Comparison of ENCODE assay signal across 16 mouse cellular contexts in genomic region chr11:18971551-18971950, GRCm38 (mm10). TPM values are rescaled to one million over a fixed set of nuclear protein-coding genes. Genes with fewer than 3 reads are reported as not detected.
DNase-seq lines count a peak whose midpoint lies in the region; ATAC-seq and TF ChIP-seq lines count a peak whose summit lies in the region.
"Had no signal": no experiment of that assay in that cellular context is flagged by ENCODE, and none has a peak within 500 bp of the region (broad histone marks: within the 10 kb centered on the region; RNA-seq: fewer than 3 reads in every experiment).

No protein-coding gene starts in this region.

- no peaks in the 10 kb centered on the region for H3K4me1 ChIP-seq in forebrain, embryonic 14.5 days (ENCODE audit: control insufficient read depth, insufficient read depth, low read length)
- no peaks in the 10 kb centered on the region for H3K4me1 ChIP-seq in forebrain, postnatal 0 days (ENCODE audit: insufficient read depth)
- H3K4me1 ChIP-seq in kidney, adult 2 months (ENCODE audit: control insufficient read depth, insufficient read depth, low read length), result peaks cover 5% of the 10 kb centered on the region; the same call in 1 of the 2 replicates
- H3K4me1 ChIP-seq in midbrain, embryonic 15.5 days, result 0 out of 2 replicates have a peak, but pooled peaks cover 2% of the 10 kb centered on the region
- peaks cover 8% of the 10 kb centered on the region for H3K4me1 ChIP-seq in midbrain, embryonic 13.5 days (replicated peaks)
- H3K4me1 ChIP-seq in embryonic facial prominence, embryonic 14.5 days (ENCODE audit: control insufficient read depth, insufficient read depth, low read length), result peaks cover 5% of the 10 kb centered on the region

- TF ChIP-seq CTCF in forebrain, postnatal 0 days (IDR thresholded peaks at IDR 0.05; ENCODE audit: low read depth), result no peak
- no peak for TF ChIP-seq CTCF in kidney, adult 2 months (conservative IDR thresholded peaks at IDR 0.05; ENCODE audit: insufficient read depth, insufficient read length, low read depth, low read length)

- H3K27ac ChIP-seq in forebrain, embryonic 14.5 days (ENCODE audit: low read depth, low read length), result no peak overlapping the region
- no peak overlapping the region for H3K27ac ChIP-seq in forebrain, postnatal 0 days (ENCODE audit: low read depth, low read length)
- H3K27ac ChIP-seq in kidney, adult 2 months (ENCODE audit: insufficient read depth, low read depth, low read length), result no peak overlapping the region
- H3K27ac ChIP-seq in midbrain, embryonic 15.5 days, result no peak overlapping the region
- no peak overlapping the region for H3K27ac ChIP-seq in midbrain, embryonic 13.5 days
- H3K27ac ChIP-seq in embryonic facial prominence, embryonic 14.5 days (replicated peaks; ENCODE audit: low read depth, low read length), result no peak overlapping the region
- H3K27ac ChIP-seq: forebrain, embryonic 10.5 days; intestine, embryonic 15.5 days; midbrain, embryonic 10.5 days had no signal

- H3K4me2 ChIP-seq in forebrain, embryonic 14.5 days (ENCODE audit: low read length), result no peak overlapping the region
- no peak overlapping the region for H3K4me2 ChIP-seq in forebrain, postnatal 0 days (ENCODE audit: low read depth)
- H3K4me2 ChIP-seq in midbrain, embryonic 15.5 days, result no peak overlapping the region
- no peak overlapping the region for H3K4me2 ChIP-seq in midbrain, embryonic 13.5 days (replicated peaks)
- no peak overlapping the region for H3K4me2 ChIP-seq in embryonic facial prominence, embryonic 14.5 days (ENCODE audit: low read depth, low read length)
- H3K4me2 ChIP-seq: intestine, embryonic 15.5 days had no signal

- H3K36me3 ChIP-seq in forebrain, embryonic 14.5 days (ENCODE audit: control insufficient read depth, insufficient read depth, low read length), result 0 out of 2 replicates have a peak, but pooled peaks cover 2% of the 10 kb centered on the region
- H3K36me3 ChIP-seq in forebrain, postnatal 0 days (ENCODE audit: insufficient read depth), result no peaks in the 10 kb centered on the region
- no peaks in the 10 kb centered on the region for H3K36me3 ChIP-seq in kidney, adult 2 months (ENCODE audit: control insufficient read depth, insufficient read depth, low read length)
- H3K36me3 ChIP-seq in midbrain, embryonic 15.5 days (replicated peaks), result no peaks in the 10 kb centered on the region
- H3K36me3 ChIP-seq in midbrain, embryonic 13.5 days, result no peaks in the 10 kb centered on the region
- H3K36me3 ChIP-seq in embryonic facial prominence, embryonic 14.5 days (ENCODE audit: control insufficient read depth, insufficient read depth, low read length), result peaks cover 10% of the 10 kb centered on the region; the same call in 1 of the 2 replicates
- H3K36me3 ChIP-seq: intestine, embryonic 15.5 days had no signal

- 27% methylated on average over 3 of the region's 3 CpGs for WGBS in forebrain, embryonic 14.5 days
- 38% methylated on average over 3 of the region's 3 CpGs for WGBS in forebrain, postnatal 0 days
- 36% methylated on average over 3 of the region's 3 CpGs for WGBS in kidney, adult 2 months
- WGBS in midbrain, embryonic 15.5 days, result 44% methylated on average over 3 of the region's 3 CpGs
- 53% methylated on average over 3 of the region's 3 CpGs for WGBS in midbrain, embryonic 13.5 days
- WGBS in embryonic facial prominence, embryonic 14.5 days, result 22% methylated on average over 3 of the region's 3 CpGs

- no peaks in the 10 kb centered on the region for H3K9me3 ChIP-seq in forebrain, embryonic 14.5 days (replicated peaks; ENCODE audit: control insufficient read depth, low read length)
- no peaks in the 10 kb centered on the region for H3K9me3 ChIP-seq in forebrain, postnatal 0 days (ENCODE audit: low read length)
- H3K9me3 ChIP-seq in midbrain, embryonic 15.5 days, result no peaks in the 10 kb centered on the region
- H3K9me3 ChIP-seq in midbrain, embryonic 13.5 days, result no peaks in the 10 kb centered on the region
- no peaks in the 10 kb centered on the region for H3K9me3 ChIP-seq in embryonic facial prominence, embryonic 14.5 days (ENCODE audit: control insufficient read depth, low read length)
- H3K9me3 ChIP-seq: forebrain, embryonic 10.5 days; intestine, embryonic 15.5 days; midbrain, embryonic 10.5 days had no signal

- DNase-seq in forebrain, embryonic 14.5 days (ENCODE audit: low spot score), result peak; percentile 24
- DNase-seq in forebrain, postnatal 0 days, result no peak
- DNase-seq in kidney, adult 2 months, result peak; percentile 20
- no peak for DNase-seq in kidney, adult 11 months
- DNase-seq in embryonic facial prominence, embryonic 14.5 days (ENCODE audit: low spot score), result peak; percentile 48
- DNase-seq in layer of hippocampus, postnatal 14 days (ENCODE audit: low spot score in 2 of 2), result no peak
- DNase-seq: embryo, embryonic 11 days; heart, adult 2 months; lung, adult 2 months; right cerebral cortex, adult 18-20 months; thymus, adult 2 months had no signal

- no peaks in the 10 kb centered on the region for H3K27me3 ChIP-seq in forebrain, embryonic 14.5 days (replicated peaks; ENCODE audit: control insufficient read depth, insufficient read depth, low read length)
- no peaks in the 10 kb centered on the region for H3K27me3 ChIP-seq in forebrain, postnatal 0 days (ENCODE audit: insufficient read depth, low read length)
- no peaks in the 10 kb centered on the region for H3K27me3 ChIP-seq in kidney, adult 2 months (replicated peaks; ENCODE audit: control insufficient read depth, insufficient read depth, low read length)
- no peaks in the 10 kb centered on the region for H3K27me3 ChIP-seq in midbrain, embryonic 15.5 days (replicated peaks)
- no peaks in the 10 kb centered on the region for H3K27me3 ChIP-seq in midbrain, embryonic 13.5 days
- H3K27me3 ChIP-seq in embryonic facial prominence, embryonic 14.5 days (replicated peaks; ENCODE audit: control insufficient read depth, insufficient read depth, low read length), result no peaks in the 10 kb centered on the region
- H3K27me3 ChIP-seq: intestine, embryonic 15.5 days had no signal

- H3K4me3 ChIP-seq in forebrain, embryonic 14.5 days (ENCODE audit: low read depth, low read length), result no peak overlapping the region
- H3K4me3 ChIP-seq in forebrain, postnatal 0 days (ENCODE audit: low read depth, low read length), result no peak overlapping the region
- no peak overlapping the region for H3K4me3 ChIP-seq in kidney, adult 2 months (ENCODE audit: insufficient read depth, low read depth, low read length)
- no peak overlapping the region for H3K4me3 ChIP-seq in midbrain, embryonic 15.5 days
- H3K4me3 ChIP-seq in midbrain, embryonic 13.5 days (replicated peaks), result no peak overlapping the region
- H3K4me3 ChIP-seq in embryonic facial prominence, embryonic 14.5 days (ENCODE audit: low read depth, low read length), result no peak overlapping the region
- H3K4me3 ChIP-seq: forebrain, embryonic 10.5 days; heart, adult 2 months; intestine, embryonic 15.5 days; midbrain, embryonic 10.5 days had no signal

- ATAC-seq in forebrain, embryonic 14.5 days, result no peak
- no peak for ATAC-seq in forebrain, postnatal 0 days
- 0 out of 2 replicates have a peak, but pooled peaks have one; percentile 24 for ATAC-seq in midbrain, embryonic 15.5 days (replicated peaks)
- no peak for ATAC-seq in midbrain, embryonic 13.5 days
- ATAC-seq in embryonic facial prominence, embryonic 14.5 days (ENCODE audit: low read depth), result no peak
- ATAC-seq: intestine, embryonic 15.5 days had no signal

- no peak for TF ChIP-seq POLR2A in kidney, adult 2 months (IDR thresholded peaks at IDR 0.05; ENCODE audit: low read depth, low read length)

- no peak overlapping the region for H3K9ac ChIP-seq in forebrain, embryonic 14.5 days (ENCODE audit: low read length)
- no peak overlapping the region for H3K9ac ChIP-seq in forebrain, postnatal 0 days
- no peak overlapping the region for H3K9ac ChIP-seq in midbrain, embryonic 15.5 days
- H3K9ac ChIP-seq in midbrain, embryonic 13.5 days (replicated peaks), result no peak overlapping the region
- H3K9ac ChIP-seq in embryonic facial prominence, embryonic 14.5 days (ENCODE audit: low read depth, low read length), result no peak overlapping the region
- H3K9ac ChIP-seq: intestine, embryonic 15.5 days had no signal

RNA-seq across cellular contexts. Expression of gene Meis1, which starts 47.2 kb away (rescaled TPM):
- 19.2 and 20.1 TPM in 2 replicates for polyA plus RNA-seq in forebrain, embryonic 14.5 days (2014; fragmentation: Nextera tagmentation; extraction: Ambion mirVana)
- 15.8 and 16.9 TPM in 2 replicates for total RNA-seq in forebrain, postnatal 0 days (2014; rRNA removed)
- polyA plus RNA-seq in forebrain, postnatal 0 days (2015; fragmentation: Nextera tagmentation; extraction: Ambion mirVana), result 11.4 and 12.5 TPM in 2 replicates
- polyA plus RNA-seq in kidney, adult 2 months (2012; rRNA removed), result 6.2 TPM in 2 replicates
- 38.5 and 43.1 TPM in 2 replicates for polyA plus RNA-seq in midbrain, embryonic 15.5 days (2015; fragmentation: Nextera tagmentation; extraction: Ambion mirVana)
- 43.4 and 45.1 TPM in 2 replicates for polyA plus RNA-seq in midbrain, embryonic 13.5 days (2015; fragmentation: Nextera tagmentation; extraction: Ambion mirVana)
- 46.3 and 51.5 TPM in 2 replicates for polyA plus RNA-seq in embryonic facial prominence, embryonic 14.5 days (2014; fragmentation: Nextera tagmentation; extraction: Ambion mirVana)
- total RNA-seq in layer of hippocampus, postnatal 14 days (2021), result 1 to 10 TPM; 2.0 to 2.9 TPM

Comparison
In these comparisons a context has a peak if more than half of its experiments do, and no peak if none do; other contexts are left out.
1. DNase-seq: peak in forebrain, embryonic 14.5 days (single experiment), kidney, adult 2 months (single experiment) and embryonic facial prominence, embryonic 14.5 days (single experiment); none in forebrain, postnatal 0 days (single experiment), kidney, adult 11 months (single experiment) and layer of hippocampus, postnatal 14 days (0 of 2).